Mouse (Mus musculus) cortical plate, adult 2 months (tissue): ENCODE results near the gene Ptprj.

Experiments
- CTCF ChIP-seq: fragments of 200-500 bp; IDR thresholded peaks from 2 replicates; pipeline ENCODE4 v1.5.1; 2011; ENCODE audit warnings: mild to moderate bottlenecking, control low read depth, low read length; ENCODE audit not compliant: insufficient read depth; ENCODE audit errors: extremely low read depth
- POLR2A ChIP-seq: fragments of 200-500 bp; IDR thresholded peaks from 2 replicates; pipeline ENCODE4 v1.6.1; 2011; ENCODE audit warnings: mild to moderate bottlenecking, low read length, control low read depth; ENCODE audit not compliant: insufficient read depth; ENCODE audit errors: extremely low read depth

DNA sequence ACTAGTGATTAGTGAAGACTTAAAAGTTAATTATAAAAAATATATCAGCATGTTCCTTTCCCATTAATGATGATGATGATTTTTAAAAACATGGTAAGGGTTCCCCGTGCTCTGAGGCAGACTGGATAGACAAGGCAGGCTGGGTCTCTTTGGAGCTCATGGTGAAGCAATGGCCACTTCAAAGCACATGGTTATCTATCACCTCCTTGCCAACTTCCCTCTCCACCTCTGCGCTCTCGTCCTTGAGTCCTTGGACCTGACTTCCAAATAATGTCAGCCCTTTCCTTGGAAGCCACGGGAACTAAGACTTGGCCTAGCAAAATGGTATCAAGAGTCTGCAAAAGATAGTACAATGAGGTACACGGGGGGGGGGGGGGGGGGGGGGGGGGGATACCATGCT lies 103.7 kb downstream of the Ptprj start:
- no peak for TF ChIP-seq CTCF
- TF ChIP-seq POLR2A: no peak
